8 mouse cellular contexts compared by ENCODE assay signal in the genomic region with DNA sequence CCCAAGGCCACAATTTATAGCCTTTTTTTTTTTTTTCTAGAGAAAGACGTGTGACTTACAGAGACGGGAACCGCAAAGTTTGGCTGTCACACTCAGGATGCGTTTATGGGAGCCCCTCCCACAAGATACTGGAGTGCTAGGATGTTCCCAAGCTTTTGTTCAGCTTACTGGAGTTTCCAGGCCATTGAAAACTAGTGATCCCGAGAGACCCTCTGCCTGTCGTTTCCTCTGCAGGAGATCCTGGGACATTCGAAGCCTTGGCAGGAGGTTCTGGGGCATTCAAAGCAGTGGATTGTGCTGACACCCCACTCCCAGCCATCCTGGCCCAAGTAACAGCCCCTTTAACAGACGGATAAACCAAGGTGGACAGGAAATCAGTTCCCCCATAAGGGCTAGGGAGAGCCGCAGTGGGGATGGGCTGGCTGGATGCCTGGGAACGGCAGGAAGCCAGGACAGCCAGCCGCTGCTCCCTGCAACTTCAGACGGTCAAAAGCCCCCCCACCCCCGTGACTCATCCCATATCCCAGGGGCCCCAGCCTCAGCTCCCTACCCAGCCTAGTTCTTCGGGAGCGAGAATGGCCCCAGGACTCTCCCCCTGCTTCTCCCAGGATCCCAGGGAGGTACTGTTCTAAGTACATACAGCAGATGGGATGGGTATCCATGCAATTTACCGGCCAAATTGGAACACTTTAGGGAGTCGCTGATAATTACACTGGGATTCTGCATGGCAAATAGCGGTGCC. TPM values are rescaled to one million over a fixed set of nuclear protein-coding genes. Genes with fewer than 3 reads are reported as not detected.
A peak's percentile ranks its signal among the peaks of the same experiment; 100 is the strongest.
DNase-seq lines count a peak whose midpoint lies in the region; ATAC-seq lines count a peak whose summit lies in the region.

No protein-coding gene starts in this region.

- ATAC-seq in heart, embryonic 11.5 days (replicated peaks; ENCODE audit: insufficient number of reproducible peaks, low FRiP score, low TSS enrichment) = no peak
- ATAC-seq in midbrain, embryonic 14.5 days (ENCODE audit: low FRiP score, low TSS enrichment) = peak; percentile 24; the same call in 1 of the 2 replicates

- WGBS in embryonic facial prominence, embryonic 10.5 days = 24% methylated on average over 18 of the region's 18 CpGs
- WGBS in heart, embryonic 11.5 days (ENCODE audit: insufficient replicate concordance) = 18% methylated on average over 18 of the region's 18 CpGs
- WGBS in midbrain, embryonic 14.5 days = 17% methylated on average over 18 of the region's 18 CpGs

- no peaks in the 10 kb centered on the region for H3K36me3 ChIP-seq in embryonic facial prominence, embryonic 10.5 days (replicated peaks)
- no peaks in the 10 kb centered on the region for H3K36me3 ChIP-seq in heart, embryonic 11.5 days (ENCODE audit: control insufficient read depth, insufficient read depth, low read length)
- no peaks in the 10 kb centered on the region for H3K36me3 ChIP-seq in midbrain, embryonic 14.5 days (ENCODE audit: control insufficient read depth, insufficient read depth, low read length)

- 0 out of 2 replicates have a peak, but pooled peaks cover 10% of the 10 kb centered on the region for H3K27me3 ChIP-seq in embryonic facial prominence, embryonic 10.5 days (replicated peaks; ENCODE audit: low read depth, poor library complexity, severe bottlenecking)
- H3K27me3 ChIP-seq in heart, embryonic 11.5 days (ENCODE audit: control insufficient read depth, insufficient read depth, low read length) = no peaks in the 10 kb centered on the region
- no peaks in the 10 kb centered on the region for H3K27me3 ChIP-seq in midbrain, embryonic 14.5 days (ENCODE audit: control insufficient read depth, insufficient read depth, low read length)

- peak overlapping the region; percentile 71 for H3K4me2 ChIP-seq in heart, embryonic 11.5 days
- H3K4me2 ChIP-seq in midbrain, embryonic 14.5 days (ENCODE audit: low read length) = peak overlapping the region; percentile 45

- peak; percentile 34 for DNase-seq in kidney, adult 18-20 months
- no peak for DNase-seq in kidney, adult 8-10 months
- no peak for DNase-seq in embryonic facial prominence, embryonic 10.5 days (ENCODE audit: low spot score)
- peak; percentile 66 for DNase-seq in kidney, postnatal 14 days
- peak; percentile 31 for DNase-seq in midbrain, embryonic 14.5 days
- DNase-seq in spleen, postnatal 10 days (ENCODE audit: low spot score in 2 of 2) = no peak
- no peak for DNase-seq in right cerebral cortex, postnatal 10 days (ENCODE audit: low spot score in 2 of 2)

- H3K27ac ChIP-seq in embryonic facial prominence, embryonic 10.5 days (replicated peaks) = peak overlapping the region; percentile 62; the same call in 1 of the 2 replicates
- H3K27ac ChIP-seq in heart, embryonic 11.5 days (ENCODE audit: low read depth, low read length) = peak overlapping the region; percentile 29; the same call in 1 of the 2 replicates
- no peak overlapping the region for H3K27ac ChIP-seq in midbrain, embryonic 14.5 days (replicated peaks; ENCODE audit: low read depth, low read length)

- H3K9me3 ChIP-seq in embryonic facial prominence, embryonic 10.5 days = no peaks in the 10 kb centered on the region
- H3K9me3 ChIP-seq in heart, embryonic 11.5 days (replicated peaks; ENCODE audit: control insufficient read depth, low read length) = no peaks in the 10 kb centered on the region
- no peaks in the 10 kb centered on the region for H3K9me3 ChIP-seq in midbrain, embryonic 14.5 days (ENCODE audit: control insufficient read depth, low read length)

- H3K4me1 ChIP-seq in embryonic facial prominence, embryonic 10.5 days = peaks cover 29% of the 10 kb centered on the region
- H3K4me1 ChIP-seq in heart, embryonic 11.5 days (ENCODE audit: control insufficient read depth, insufficient read depth, low read length) = peaks cover 29% of the 10 kb centered on the region
- peaks cover 17% of the 10 kb centered on the region; the same call in 1 of the 2 replicates for H3K4me1 ChIP-seq in midbrain, embryonic 14.5 days (ENCODE audit: control insufficient read depth, insufficient read depth, low read length)

- H3K9ac ChIP-seq in heart, embryonic 11.5 days (ENCODE audit: low read depth, low read length) = peak overlapping the region; percentile 58; the same call in 1 of the 2 replicates
- no peak overlapping the region for H3K9ac ChIP-seq in midbrain, embryonic 14.5 days (replicated peaks; ENCODE audit: low read length)

- H3K4me3 ChIP-seq in embryonic facial prominence, embryonic 10.5 days = peak overlapping the region; percentile 55
- peak overlapping the region; percentile 36 for H3K4me3 ChIP-seq in heart, embryonic 11.5 days (ENCODE audit: low read depth, low read length)
- H3K4me3 ChIP-seq in midbrain, embryonic 14.5 days (replicated peaks; ENCODE audit: low read depth, low read length) = peak overlapping the region; percentile 17; the same call in 1 of the 2 replicates

RNA-seq across cellular contexts. Expression of gene Tgm2, which starts 33.3 kb away (rescaled TPM):
- polyA plus RNA-seq in embryonic facial prominence, embryonic 10.5 days (2016; fragmentation: Nextera tagmentation; extraction: Ambion mirVana) = 6.4 and 7.8 TPM in 2 replicates
- 129 and 130 TPM in 2 replicates for polyA plus RNA-seq in heart, embryonic 11.5 days (2014; fragmentation: Nextera tagmentation; extraction: Ambion mirVana)
- 0.77 and 6.8 TPM in 2 replicates for polyA plus RNA-seq in midbrain, embryonic 14.5 days (2014; fragmentation: Nextera tagmentation; extraction: Ambion mirVana)

RNA-seq across cellular contexts. Expression of gene D630003M21Rik, which starts 49.5 kb away (rescaled TPM):
- 3.1 TPM in 2 replicates for polyA plus RNA-seq in embryonic facial prominence, embryonic 10.5 days (2016; fragmentation: Nextera tagmentation; extraction: Ambion mirVana)
- polyA plus RNA-seq in heart, embryonic 11.5 days (2014; fragmentation: Nextera tagmentation; extraction: Ambion mirVana) = 0.37 and 0.57 TPM in 2 replicates
- polyA plus RNA-seq in midbrain, embryonic 14.5 days (2014; fragmentation: Nextera tagmentation; extraction: Ambion mirVana) = 0.97 and 1.4 TPM in 2 replicates

Comparison
In these comparisons a context has a peak if more than half of its experiments do, and no peak if none do; other contexts are left out.
1. DNase-seq: peak in kidney, adult 18-20 months (single experiment), kidney, postnatal 14 days (single experiment) and midbrain, embryonic 14.5 days (single experiment); none in kidney, adult 8-10 months (0 of 2), embryonic facial prominence, embryonic 10.5 days (single experiment), spleen, postnatal 10 days (0 of 2) and right cerebral cortex, postnatal 10 days (0 of 2).
2. RNA of gene Tgm2, which starts 33.3 kb away (polyA plus RNA-seq): 129 to 130 TPM in heart, embryonic 11.5 days; 0.77 to 6.8 TPM in midbrain, embryonic 14.5 days and 6.4 to 7.8 TPM in embryonic facial prominence, embryonic 10.5 days; every median in the first group is over 10 times any median in the second.
3. Peak in every context shown above with its lines, with median percentiles within 50 percentile points of each other: H3K4me3 ChIP-seq.